Mouse (Mus musculus) right cerebral cortex, postnatal 10 days (tissue): ENCODE measurements around the gene Slc1a7.

Experiments
- DNase-seq, 2 experiments: peaks; one replicate each; pipeline ENCODE4 v3.0.0; 2021; ENCODE audit warnings: low spot score in 2 of 2

The Slc1a7 gene

GRCm38 (mm10) chr4:108008541-108008940 is 40.4 kb downstream of the Slc1a7 start:
- DNase-seq: no peak

GRCm38 (mm10) chr4:108014466-108014865 is 46.3 kb downstream of the Slc1a7 start:
- no peak for DNase-seq

GRCm38 (mm10) chr4:108015067-108015765 is 47.1 kb downstream of the Slc1a7 start:
- DNase-seq: no peak

GRCm38 (mm10) chr4:108016321-108016720 is 48.2 kb downstream of the Slc1a7 start:
- DNase-seq: peak in 1 of 2 experiments; percentile 48

GRCm38 (mm10) chr4:108017839-108018238 is 49.7 kb downstream of the Slc1a7 start:
- no peak for DNase-seq

GRCm38 (mm10) chr4:108018241-108018923 is 50.2 kb downstream of the Slc1a7 start:
- no peak for DNase-seq

GRCm38 (mm10) chr4:108018961-108019921 is 51.1 kb downstream of the Slc1a7 start:
- DNase-seq: no peak

GRCm38 (mm10) chr4:108020178-108020577 is 52.0 kb downstream of the Slc1a7 start:
- DNase-seq: no peak

- DNase-seq: no peak
Observed at GRCm38 (mm10) chr4:108023186-108023585, 55.1 kb downstream of the Slc1a7 start.

GRCm38 (mm10) chr4:108024641-108025040 is 56.5 kb downstream of the Slc1a7 start:
- no peak for DNase-seq

- no peak for DNase-seq
Observed at GRCm38 (mm10) chr4:108025269-108025668, 57.1 kb downstream of the Slc1a7 start.

GRCm38 (mm10) chr4:108026193-108026592 is 58.1 kb downstream of the Slc1a7 start:
- no peak for DNase-seq

GRCm38 (mm10) chr4:108030888-108031501 is 62.9 kb downstream of the Slc1a7 start:
- no peak for DNase-seq

- DNase-seq: peak; percentile 56 to 63
Observed at GRCm38 (mm10) chr4:108031502-108032351, 63.6 kb downstream of the Slc1a7 start.

GRCm38 (mm10) chr4:108032352-108032849 is 64.3 kb downstream of the Slc1a7 start:
- no peak for DNase-seq

GRCm38 (mm10) chr4:108033041-108033764 is 65.1 kb downstream of the Slc1a7 start:
- no peak for DNase-seq

GRCm38 (mm10) chr4:108037027-108037426 is 68.9 kb downstream of the Slc1a7 start:
- no peak for DNase-seq

- DNase-seq: no peak
Observed at GRCm38 (mm10) chr4:108045136-108046107, 77.3 kb downstream of the Slc1a7 start.

- DNase-seq: no peak
Observed at GRCm38 (mm10) chr4:108046136-108046535, 78.0 kb downstream of the Slc1a7 start.
